Mouse (Mus musculus): Measurements from ENCODE around the gene Egfl8.

DNA sequence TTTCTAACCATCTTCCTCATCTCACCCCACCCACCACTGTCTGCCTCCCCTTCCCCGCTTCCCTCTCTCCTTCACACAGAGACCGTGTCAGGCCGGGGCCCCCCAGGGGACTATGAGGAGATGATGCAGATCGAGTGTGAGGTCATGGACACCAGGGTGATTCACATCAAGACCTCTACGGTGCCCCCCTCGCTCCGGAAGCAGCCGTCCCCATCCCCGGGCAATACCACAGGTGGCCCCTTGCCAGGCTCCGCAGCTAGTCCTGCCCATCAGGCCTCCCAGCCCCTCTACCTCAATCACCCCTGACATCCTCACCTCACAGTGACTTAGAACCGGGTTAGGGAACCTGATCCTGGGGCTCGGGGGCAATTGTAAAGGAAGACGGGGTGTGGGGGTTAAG lies 38.6 kb upstream of the Egfl8 start:
- TF ChIP-seq POLR2A (IDR thresholded peaks at IDR 0.05; ENCODE audit: insufficient read length, low read depth), result no peak
- TF ChIP-seq USF1 (IDR thresholded peaks at IDR 0.05; ENCODE audit: low read depth), result no peak
- no peak for TF ChIP-seq TCF12 (IDR thresholded peaks at IDR 0.05; ENCODE audit: insufficient read depth, poor library complexity, severe bottlenecking)
- TF ChIP-seq MYOG (IDR thresholded peaks at IDR 0.05; ENCODE audit: control insufficient read depth in 1 of 3, insufficient read depth in 1 of 3, insufficient read length in 2 of 3, low read depth in 2 of 3), result no peak
- TF ChIP-seq POLR2AphosphoS2 (IDR thresholded peaks at IDR 0.05; ENCODE audit: insufficient read length, low read depth), result no peak
- TF ChIP-seq TCF3 (IDR thresholded peaks at IDR 0.05; ENCODE audit: insufficient read length, low read depth), result no peak
- TF ChIP-seq MAX (IDR thresholded peaks at IDR 0.05; ENCODE audit: low read depth), result no peak
- no peak for TF ChIP-seq CEBPB (IDR thresholded peaks at IDR 0.05; ENCODE audit: insufficient read depth, poor library complexity, severe bottlenecking)
- TF ChIP-seq E2F4 (IDR thresholded peaks at IDR 0.05; ENCODE audit: insufficient read depth), result no peak

Measured in myocyte (in vitro differentiated cells).